Mouse (Mus musculus): ENCODE measurements around the gene Trim72. TPM values are rescaled to one million over a fixed set of nuclear protein-coding genes. Genes with fewer than 3 reads are reported as not detected.

Trim72 gene
- polyA plus RNA-seq, 1 experiment from 2014 or later, result 0.45 TPM

- Histone ChIP-seq H3K27me3 (no peaks in the 10 kb centered on the region), H3K27ac (no peak overlapping the region), H3K36me3 (no peaks in the 10 kb centered on the region), H3K4me3 (no peak overlapping the region), H3K4me1 (no peaks in the 10 kb centered on the region), H3K9me3 (no peaks in the 10 kb centered on the region), H3K4me2 (replicated peaks) (no peak overlapping the region), H3K9ac (no peak overlapping the region)
- no peak for ATAC-seq (ENCODE audit: insufficient number of reproducible peaks, insufficient read depth, low FRiP score, low TSS enrichment)
- WGBS, result 76% methylated on average over 4 of the region's 4 CpGs
Observed at GRCm38 (mm10) chr7:128059091-128059490, 55.3 kb downstream of the Trim72 start.

Other genes starting within 250 kb of the Trim72 start
- gene Orai3, start 234.1 kb upstream of the Trim72 start, polyA plus RNA-seq (2016; fragmentation: Nextera tagmentation; extraction: Ambion mirVana), result 16.7 and 17.5 TPM in 2 replicates
- 25.5 and 26.5 TPM in 2 replicates for gene Setd1a, start 227.3 kb upstream of the Trim72 start, polyA plus RNA-seq (2016; fragmentation: Nextera tagmentation; extraction: Ambion mirVana)
- not detected in 2 replicates for gene Gm49388, start 218.3 kb upstream of the Trim72 start, polyA plus RNA-seq (2016; fragmentation: Nextera tagmentation; extraction: Ambion mirVana)
- gene Hsd3b7, start 203.3 kb upstream of the Trim72 start, polyA plus RNA-seq (2016; fragmentation: Nextera tagmentation; extraction: Ambion mirVana), result 10.3 and 10.9 TPM in 2 replicates
- gene Stx4a, start 179.7 kb upstream of the Trim72 start, polyA plus RNA-seq (2016; fragmentation: Nextera tagmentation; extraction: Ambion mirVana), result 36.1 and 41.5 TPM in 2 replicates
- gene Stx1b, start 179.4 kb upstream of the Trim72 start, polyA plus RNA-seq (2016; fragmentation: Nextera tagmentation; extraction: Ambion mirVana), result 9.1 and 10.0 TPM in 2 replicates
- gene Zfp646, start 127.7 kb upstream of the Trim72 start, polyA plus RNA-seq (2016; fragmentation: Nextera tagmentation; extraction: Ambion mirVana), result 15.6 and 16.2 TPM in 2 replicates
- 31.8 and 32.9 TPM in 2 replicates for gene Zfp668, start 127.1 kb upstream of the Trim72 start, polyA plus RNA-seq (2016; fragmentation: Nextera tagmentation; extraction: Ambion mirVana)
- 1.2 and 1.3 TPM in 2 replicates for gene Prss53, start 113.0 kb upstream of the Trim72 start, polyA plus RNA-seq (2016; fragmentation: Nextera tagmentation; extraction: Ambion mirVana)
- not detected in 2 replicates for gene Gm21974, start 108.5 kb upstream of the Trim72 start, polyA plus RNA-seq (2016; fragmentation: Nextera tagmentation; extraction: Ambion mirVana)
- gene Vkorc1, start 108.3 kb upstream of the Trim72 start, polyA plus RNA-seq (2016; fragmentation: Nextera tagmentation; extraction: Ambion mirVana), result 88.6 and 93.5 TPM in 2 replicates
- gene Bckdk, start 99.9 kb upstream of the Trim72 start, polyA plus RNA-seq (2016; fragmentation: Nextera tagmentation; extraction: Ambion mirVana), result 86.9 and 88.2 TPM in 2 replicates
- 50.9 and 53.7 TPM in 2 replicates for gene Kat8, start 91.4 kb upstream of the Trim72 start, polyA plus RNA-seq (2016; fragmentation: Nextera tagmentation; extraction: Ambion mirVana)
- 8.3 and 8.4 TPM in 2 replicates for gene Prss8, start 73.8 kb upstream of the Trim72 start, polyA plus RNA-seq (2016; fragmentation: Nextera tagmentation; extraction: Ambion mirVana)
- 10.5 and 11.2 TPM in 2 replicates for gene Prss36, start 57.2 kb upstream of the Trim72 start, polyA plus RNA-seq (2016; fragmentation: Nextera tagmentation; extraction: Ambion mirVana)
- 582 and 594 TPM in 2 replicates for gene Fus, start 36.5 kb upstream of the Trim72 start, polyA plus RNA-seq (2016; fragmentation: Nextera tagmentation; extraction: Ambion mirVana)
- gene Pycard, start 10.1 kb upstream of the Trim72 start, polyA plus RNA-seq (2016; fragmentation: Nextera tagmentation; extraction: Ambion mirVana), result 11.2 and 13.6 TPM in 2 replicates
- 0.74 and 0.88 TPM in 2 replicates for gene Itgam, start 58.7 kb downstream of the Trim72 start, polyA plus RNA-seq (2016; fragmentation: Nextera tagmentation; extraction: Ambion mirVana)
- gene Gm49368, start 58.7 kb downstream of the Trim72 start, polyA plus RNA-seq (2016; fragmentation: Nextera tagmentation; extraction: Ambion mirVana), result not detected in 2 replicates
- not detected in 2 replicates for gene Itgax, start 125.6 kb downstream of the Trim72 start, polyA plus RNA-seq (2016; fragmentation: Nextera tagmentation; extraction: Ambion mirVana)
- not detected in 2 replicates for gene Itgad, start 150.4 kb downstream of the Trim72 start, polyA plus RNA-seq (2016; fragmentation: Nextera tagmentation; extraction: Ambion mirVana)
- gene Cox6a2, start 202.4 kb downstream of the Trim72 start, polyA plus RNA-seq (2016; fragmentation: Nextera tagmentation; extraction: Ambion mirVana), result 4.0 and 7.9 TPM in 2 replicates
- gene Armc5, start 233.4 kb downstream of the Trim72 start, polyA plus RNA-seq (2016; fragmentation: Nextera tagmentation; extraction: Ambion mirVana), result 18.6 and 18.8 TPM in 2 replicates
- gene 9130023H24Rik, start 234.1 kb downstream of the Trim72 start, polyA plus RNA-seq (2016; fragmentation: Nextera tagmentation; extraction: Ambion mirVana), result 9.9 and 10.3 TPM in 2 replicates
- gene Tgfb1i1, start 242.9 kb downstream of the Trim72 start, polyA plus RNA-seq (2016; fragmentation: Nextera tagmentation; extraction: Ambion mirVana), result 44.4 and 47.7 TPM in 2 replicates